Mouse (Mus musculus): ENCODE measurements at regions not wholly inside any gene's neighbourhood (a gene's known extent, or its start where the extent isn't known, plus 50 kb on each side); places are given as distances from the start of the nearest gene placed in this dataset.

DNA sequence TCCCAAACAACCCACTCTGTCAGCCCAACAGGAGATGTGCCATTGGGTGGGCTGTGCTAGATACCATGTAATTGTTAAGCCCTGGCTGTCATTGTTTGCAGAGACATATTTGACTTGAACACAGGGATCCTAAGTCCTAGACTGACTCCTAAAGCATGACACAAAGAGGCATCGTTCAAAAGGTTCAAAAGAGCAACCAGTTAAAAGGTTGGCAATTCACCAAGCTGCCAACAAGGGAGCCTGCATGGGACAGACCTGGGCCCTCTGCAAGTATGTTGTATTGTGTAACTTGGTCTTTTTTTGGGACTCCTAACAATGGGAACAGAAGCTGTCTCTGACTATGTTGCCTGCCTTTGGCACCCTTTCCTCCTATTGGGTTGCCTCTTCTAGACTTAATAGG lies 139.4 kb upstream of the Klf3 start:
- no peak for DNase-seq

DNA sequence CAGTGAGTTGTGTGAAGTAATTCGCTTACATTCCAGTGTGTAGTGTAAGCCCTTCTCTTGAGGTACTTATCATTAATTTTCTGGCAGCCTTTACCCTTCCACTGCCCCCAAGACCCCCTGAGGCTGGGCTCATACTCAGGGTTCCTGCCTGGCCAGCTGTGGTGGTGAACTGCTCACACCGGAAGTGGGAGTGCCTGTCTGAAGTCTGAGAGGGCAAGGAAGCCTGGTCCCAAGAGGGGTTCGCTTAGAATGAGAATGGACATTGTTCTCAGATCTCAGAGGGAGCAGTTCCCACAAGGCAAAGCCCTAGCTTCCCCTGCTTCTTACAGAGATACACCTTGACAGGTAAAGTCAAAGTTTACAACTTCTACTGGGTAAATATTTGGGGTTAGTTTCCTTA lies 138.1 kb upstream of the Klf3 start:
- DNase-seq: no peak

DNA sequence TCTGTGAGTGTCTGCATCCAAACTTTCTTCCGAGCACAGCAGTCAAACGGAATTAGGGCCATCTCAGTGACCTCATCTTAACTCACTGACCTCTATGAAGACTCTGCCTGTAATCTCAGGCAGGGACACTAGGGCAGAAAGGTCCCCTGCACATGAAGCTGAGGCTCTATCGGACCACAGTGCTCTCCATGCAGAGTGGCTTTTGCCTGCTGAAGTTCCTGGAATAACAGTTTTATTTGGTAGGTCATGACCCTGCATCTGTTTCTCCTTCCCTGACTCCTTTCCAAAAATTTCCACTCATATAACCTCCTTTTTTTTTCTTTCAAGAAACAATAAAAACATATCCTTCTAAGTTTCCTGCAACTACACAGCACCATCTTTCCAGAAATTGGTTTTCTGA lies 136.9 kb upstream of the Klf3 start:
- DNase-seq: no peak

DNA sequence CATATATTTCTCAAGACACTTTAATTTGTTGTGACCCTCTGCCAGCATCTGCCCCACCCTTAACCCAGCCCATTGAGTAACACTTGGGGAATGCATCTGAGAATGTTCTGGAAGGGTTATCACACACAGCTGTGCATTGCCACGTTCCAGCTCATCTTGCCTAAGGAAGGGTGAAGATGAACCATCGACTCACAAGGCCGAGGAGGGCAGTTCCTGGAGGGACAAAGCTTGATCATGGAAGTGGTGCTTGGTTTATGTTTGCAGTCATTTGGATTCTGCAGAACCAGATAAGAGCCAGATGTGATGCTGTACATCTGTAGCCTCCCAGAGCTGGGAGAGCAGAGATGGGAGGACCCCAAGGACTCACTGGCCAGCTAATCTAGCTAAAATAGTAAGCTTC lies 136.1 kb upstream of the Klf3 start:
- no peak for DNase-seq

DNA sequence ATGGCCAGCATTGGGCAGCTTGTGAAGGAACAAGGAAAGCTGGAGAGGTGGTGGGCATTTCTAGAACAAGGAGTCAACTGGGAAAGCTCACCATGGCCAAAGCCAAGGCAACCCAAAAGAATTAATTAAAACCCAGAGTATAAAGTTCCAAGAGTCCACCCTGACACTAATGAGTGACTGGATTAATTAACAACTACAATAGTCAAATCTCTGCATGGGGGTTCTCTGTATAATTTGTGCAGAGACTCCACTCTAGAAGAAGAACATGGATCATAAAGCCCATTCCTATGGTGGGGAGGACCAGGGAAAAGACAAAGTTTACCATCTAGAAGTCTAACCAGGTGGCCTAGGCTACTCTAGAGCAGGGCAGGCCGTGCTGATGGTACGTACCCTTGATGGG lies 129.3 kb upstream of the Klf3 start:
- DNase-seq: no peak

DNA sequence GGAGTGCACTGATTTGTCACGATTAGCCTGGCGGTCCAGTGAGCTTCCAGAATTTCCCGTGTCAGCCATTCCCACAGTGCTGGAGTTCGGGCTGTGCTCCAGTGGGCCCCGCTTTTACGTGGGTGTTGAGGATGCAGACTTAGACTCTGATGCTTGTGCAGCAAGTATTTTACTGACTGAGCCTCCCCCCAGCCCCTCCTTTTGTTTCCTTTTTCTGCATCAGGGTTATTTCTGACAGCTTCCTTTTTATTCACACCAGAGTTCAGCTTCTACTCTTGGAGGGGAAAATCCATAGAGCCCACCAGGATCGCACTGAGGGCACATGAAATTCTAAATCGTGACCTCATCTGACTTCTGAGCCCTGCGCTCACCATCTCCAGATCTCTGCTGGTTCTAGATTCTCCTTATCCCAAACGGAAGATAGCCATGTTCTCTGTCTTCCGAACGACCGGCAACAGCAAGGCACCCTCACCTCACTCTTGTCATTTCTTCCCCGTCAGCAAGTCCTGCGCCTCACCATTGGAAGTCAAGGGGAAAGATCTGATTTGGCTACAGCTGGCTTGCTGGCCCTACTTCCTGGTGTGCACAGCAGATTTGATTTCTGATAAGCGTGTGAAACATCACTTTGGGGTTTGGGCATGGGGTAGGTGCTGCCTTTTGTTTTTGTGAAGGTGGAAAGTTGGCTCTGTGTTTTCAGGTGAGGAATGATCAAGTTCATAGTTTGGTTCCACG lies 126.8 kb upstream of the Klf3 start:
- no peak for DNase-seq

DNA sequence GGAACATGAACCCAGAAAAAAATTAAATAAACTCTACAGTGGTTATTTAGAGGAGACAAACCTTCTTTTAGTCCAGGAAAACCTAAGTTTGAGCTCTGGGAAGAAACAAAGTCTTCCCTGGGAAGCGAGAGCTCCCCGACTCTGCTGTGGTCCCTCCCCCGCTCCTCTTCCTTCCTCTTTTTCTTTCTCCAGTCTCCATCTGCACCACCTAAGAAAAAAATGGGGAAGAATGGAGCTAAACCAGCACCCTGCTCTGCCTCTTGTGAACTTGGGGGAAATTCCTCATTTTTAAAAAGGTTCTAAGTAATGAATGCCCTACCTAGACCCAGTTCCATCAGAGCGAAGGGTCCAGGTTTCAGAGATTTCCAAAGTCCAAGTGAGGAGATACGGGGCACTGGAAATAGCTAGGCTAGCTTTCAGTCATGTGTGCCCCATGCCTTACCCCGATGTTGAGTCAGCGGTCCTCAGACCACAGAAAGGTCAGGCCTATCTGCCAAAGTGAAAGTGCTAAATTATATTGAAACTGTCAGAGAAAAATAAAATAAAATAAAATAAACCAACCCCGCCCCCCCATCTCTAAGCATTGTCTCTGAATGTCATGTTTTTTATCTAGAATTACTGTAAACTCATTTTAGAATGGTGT lies 126.1 kb upstream of the Klf3 start:
- no peak for DNase-seq

DNA sequence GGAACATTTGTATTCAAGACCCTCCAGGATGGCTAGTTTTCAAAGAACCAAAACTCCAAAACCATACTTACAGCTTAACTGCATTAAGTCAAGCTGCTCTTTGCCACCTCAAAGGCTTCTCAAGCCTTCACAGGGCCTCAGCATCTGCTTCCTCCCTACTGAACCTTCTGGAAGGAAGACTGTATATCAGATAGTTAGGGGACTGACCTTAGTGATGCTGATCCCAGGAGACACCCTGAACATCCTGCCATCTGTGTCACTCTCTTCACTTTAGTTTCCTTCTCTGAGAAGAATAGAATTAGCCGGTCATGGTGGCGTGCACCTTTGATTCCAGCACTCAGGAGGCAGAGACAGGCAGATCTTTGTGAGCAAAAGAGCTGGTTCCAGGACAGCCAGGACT lies 124.5 kb upstream of the Klf3 start:
- DNase-seq: no peak

DNA sequence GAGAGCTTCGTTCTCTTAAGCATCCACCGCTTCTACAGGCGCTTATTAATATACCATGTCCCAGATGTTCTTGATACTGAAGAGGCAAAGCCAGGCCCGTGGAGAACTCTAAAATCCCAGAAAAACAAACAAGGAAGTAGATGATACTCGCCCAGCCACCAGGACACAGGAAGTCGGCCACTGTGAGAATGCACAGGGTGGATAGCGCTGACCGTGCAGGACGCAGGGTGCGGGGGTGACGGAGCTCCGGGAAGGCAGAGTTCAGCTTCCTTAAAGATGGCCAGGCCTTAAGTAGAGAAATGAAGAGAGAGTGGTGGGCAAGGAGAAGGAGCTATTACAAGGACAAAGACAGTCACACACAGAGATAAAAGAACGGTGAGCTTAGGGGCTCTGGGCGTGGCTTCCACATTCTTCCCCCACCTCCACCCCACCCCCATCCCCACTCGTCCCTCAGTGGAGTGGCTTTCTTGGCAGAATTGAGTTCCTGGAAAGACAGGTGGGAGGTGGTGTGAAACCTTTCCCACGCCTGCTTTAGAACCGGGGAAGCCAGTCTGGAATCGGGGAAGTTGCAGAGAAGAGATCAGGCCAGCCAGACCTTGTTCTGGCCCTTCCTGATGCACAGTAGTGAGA lies 123.1 kb upstream of the Klf3 start:
- DNase-seq: no peak

DNA sequence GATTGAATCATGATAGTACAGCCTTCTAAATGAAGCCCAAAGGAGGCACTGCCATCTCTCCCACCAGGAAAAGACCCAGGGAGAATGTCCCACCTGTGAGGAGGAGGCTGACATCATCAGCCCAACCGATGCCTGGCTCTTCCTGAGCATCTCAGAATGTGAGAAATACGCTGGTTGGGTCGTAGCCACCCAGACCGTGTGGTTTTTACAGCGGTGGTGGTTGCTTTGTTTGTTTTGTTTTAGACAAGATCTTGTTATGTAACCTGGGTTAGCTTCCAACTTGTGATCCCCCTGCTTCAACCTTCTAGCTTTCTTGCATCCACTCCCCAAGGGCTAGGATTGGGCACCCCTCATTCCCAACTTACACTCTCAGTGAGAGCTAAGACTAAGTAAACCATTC lies 122.0 kb upstream of the Klf3 start:
- no peak for DNase-seq

DNA sequence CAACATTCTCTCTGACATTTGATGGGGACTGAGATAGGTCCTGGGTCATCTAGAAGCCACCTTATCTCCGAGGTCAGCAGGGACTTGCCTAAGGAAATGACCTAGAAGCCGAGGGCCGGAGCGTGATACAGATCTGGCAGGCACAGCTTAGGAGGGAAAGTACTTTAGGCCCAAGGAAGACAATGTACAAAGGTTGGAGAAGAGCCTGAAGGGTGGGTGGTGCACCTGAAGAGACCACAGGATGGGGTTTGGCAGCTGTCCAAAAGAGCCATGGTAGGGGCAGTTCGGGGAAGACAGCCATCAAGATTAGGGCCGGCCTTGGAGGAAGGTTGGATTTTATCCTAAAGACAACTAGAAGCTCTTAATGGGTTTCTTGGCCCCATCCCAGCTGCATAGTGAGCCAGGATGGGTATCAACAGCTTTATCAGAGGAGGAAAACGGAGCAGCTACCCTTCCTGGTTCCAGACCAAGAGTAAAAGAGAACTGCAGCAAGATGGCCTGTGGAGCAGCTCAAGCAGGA lies 120.8 kb upstream of the Klf3 start:
- no peak for DNase-seq

DNA sequence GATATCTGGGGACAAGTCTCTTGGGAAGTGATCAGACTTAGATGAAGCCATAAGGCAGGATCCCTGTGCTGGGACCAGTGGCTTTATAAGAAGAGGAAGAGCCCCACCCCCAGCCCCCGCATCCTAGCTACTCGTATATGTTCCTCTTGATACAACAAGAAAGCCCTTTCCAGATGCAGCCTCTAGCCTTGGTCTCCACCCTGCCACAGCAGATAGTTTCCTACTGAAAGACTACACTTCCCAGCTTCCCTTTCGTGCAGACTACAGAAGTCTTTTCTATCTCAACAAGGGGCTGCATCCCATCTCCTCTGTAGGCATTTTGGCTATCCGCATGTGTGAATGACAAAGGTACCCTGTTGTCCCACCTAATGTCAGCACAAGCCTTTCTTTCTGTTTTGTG lies 119.8 kb upstream of the Klf3 start:
- DNase-seq: no peak

DNA sequence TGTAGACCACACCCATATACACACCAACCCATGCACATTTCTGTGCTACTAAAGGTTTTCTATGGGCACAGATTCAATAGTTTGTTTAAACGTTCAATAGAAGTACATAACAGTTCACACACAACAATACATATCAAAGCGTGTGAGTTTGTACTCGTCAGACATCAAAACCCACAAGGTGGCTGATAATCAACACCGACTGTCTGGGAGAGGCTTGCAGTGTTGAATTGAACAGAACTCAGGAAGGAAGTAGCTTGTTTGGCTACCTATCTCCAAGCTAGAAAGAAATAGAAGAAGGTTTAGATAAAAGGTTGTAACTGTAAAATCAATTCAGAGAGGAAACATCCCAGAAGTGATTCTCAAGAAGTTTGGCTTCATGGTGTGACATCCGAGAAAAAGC lies 118.9 kb upstream of the Klf3 start:
- no peak for DNase-seq

DNA sequence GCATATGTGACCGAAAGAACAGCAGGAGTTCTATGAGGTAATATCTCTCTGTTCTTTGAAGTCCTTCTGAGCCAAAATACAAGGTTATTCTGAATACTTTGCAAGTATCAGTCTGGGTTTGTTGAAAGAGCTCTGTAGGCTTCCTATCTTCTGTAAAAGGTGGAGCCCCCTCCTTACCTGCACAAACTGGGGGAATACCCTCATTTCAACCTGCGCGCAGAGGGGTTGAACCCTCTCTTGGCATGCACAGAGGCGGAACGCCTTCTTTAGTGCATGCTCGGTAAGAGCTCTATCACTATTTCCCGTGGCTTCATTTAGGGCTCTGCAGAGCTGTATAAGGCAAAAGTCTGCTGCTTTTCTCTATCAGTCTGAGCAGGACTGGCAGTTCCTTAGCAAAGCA lies 113.0 kb upstream of the Klf3 start:
- DNase-seq: no peak

DNA sequence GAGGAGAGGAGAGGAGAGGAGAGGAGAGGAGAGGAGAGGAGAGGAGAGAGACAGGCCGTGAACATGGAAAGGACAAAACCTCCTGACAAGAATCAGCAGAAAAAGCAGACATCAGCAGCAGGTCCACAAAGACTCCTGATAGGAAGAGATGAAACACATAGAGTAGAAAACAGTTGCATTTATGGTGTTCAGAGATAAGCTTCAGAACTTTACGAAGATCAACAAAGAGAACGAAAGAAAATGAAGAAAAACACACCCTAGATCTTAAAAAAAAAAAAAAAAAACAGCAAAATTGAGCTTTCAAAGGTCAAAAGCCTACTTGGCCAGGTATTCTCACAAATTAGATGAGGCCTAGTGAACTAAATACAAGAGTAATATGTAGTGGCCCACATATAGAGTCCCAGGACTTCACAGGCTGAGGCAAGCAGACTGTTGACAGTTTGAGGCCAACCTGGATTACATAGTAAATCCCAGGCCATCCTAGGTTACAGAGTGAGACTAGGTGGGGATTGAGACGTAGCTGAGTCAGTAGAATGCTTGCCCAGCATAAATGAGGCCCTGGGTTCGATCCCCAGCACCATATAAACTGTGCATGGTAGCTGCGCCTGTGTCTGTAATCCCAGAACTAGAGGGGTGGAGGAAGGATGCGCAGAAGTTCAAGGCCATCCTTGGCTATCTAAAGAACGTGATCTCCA lies 111.6 kb upstream of the Klf3 start:
- no peak for DNase-seq

DNA sequence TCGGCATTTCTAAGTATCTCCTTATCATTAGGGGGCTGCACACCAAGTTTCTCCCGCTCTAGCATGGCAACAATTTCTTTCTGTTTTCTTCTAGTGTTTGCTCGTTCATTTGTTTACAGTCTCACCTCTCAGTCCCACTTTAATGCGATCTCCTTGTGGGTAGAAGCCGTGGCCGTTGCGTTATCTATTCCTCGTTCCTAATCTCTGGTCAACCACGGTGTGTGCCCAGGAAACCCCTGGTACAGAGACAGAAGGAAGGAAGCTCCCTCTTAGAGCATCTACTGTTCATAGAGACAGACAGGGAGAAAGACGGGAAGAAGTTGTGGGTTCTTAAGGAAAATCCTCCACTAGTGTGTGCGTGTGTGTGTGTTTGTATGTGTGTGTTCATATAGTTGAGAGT lies 110.9 kb upstream of the Klf3 start:
- DNase-seq: no peak

DNA sequence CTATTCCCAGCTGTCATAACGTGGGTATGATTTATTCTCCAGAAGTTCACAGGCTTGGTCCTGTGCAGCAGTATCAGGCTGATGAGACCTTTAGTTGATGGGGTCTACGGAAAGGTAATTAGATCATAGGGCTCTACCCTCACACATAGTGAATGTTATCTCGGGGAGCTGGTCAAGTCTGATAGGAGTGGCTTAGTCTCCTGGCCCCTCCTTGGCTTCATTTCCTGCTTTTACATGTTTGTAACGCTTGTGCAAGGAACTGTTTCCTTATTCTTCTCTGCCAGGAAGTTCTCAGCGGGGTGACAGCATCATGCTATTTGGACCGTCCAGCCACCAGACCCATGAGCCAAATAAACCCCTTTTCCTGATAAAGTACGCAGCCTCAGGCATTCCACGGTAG lies 109.6 kb upstream of the Klf3 start:
- DNase-seq: no peak

DNA sequence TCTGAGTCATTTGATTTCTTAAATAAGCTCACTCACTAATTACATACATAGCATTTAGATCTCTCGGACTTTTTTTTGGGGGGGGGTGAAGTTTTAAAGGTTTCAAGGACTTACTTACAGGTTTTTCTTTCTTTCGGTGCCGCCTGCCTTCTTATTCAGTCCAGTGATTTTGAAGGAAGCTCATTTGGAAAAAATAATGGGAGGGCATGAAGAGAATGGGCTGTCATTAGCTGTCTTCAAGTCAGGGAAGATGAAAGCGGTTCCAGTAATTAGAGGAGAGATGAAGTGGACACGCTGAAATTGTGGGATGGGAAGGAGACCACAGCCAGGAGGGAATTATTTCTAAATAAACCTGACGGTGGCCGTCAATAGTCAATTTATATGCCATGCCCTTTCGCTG lies 108.6 kb upstream of the Klf3 start:
- no peak for DNase-seq

DNA sequence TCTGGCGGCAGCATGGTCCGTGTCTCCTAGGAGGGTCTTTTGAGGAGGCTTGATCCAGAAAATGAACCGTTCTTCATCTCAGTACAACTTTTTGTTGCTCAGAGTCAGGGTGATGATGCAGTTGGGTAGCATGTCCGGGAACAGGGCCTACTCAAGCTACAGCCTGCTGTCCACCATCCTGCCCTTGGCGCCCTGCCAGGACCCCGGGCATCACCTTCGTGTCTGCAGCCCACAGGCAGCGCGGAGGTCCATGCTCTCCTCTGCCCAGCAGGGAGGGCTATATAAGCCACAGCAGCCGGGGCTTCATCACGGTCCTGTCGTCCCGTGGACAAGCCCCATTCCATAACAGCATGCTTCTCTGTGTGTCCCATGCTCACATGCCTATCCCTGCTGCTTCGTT lies 107.1 kb upstream of the Klf3 start:
- no peak for DNase-seq

DNA sequence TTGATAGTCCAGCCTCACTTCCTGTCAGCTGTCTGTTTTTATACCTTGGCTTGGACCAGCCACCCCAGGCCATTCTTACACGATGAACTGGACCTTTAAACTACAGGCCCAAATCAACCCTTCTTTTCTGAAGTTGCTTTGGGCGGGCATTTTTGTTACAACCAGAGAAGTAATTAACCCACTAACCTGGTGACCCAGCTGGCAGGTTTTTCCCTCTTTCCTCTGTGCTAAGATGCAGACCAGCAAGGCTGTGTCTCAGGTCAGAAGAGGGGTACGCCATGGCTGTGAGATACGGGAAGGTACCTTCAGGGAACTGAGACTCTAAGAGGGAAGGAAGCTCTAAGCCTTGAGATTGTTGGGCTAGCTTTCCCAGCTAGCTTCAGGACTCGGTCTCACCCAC lies 105.7 kb upstream of the Klf3 start:
- no peak for DNase-seq

DNA sequence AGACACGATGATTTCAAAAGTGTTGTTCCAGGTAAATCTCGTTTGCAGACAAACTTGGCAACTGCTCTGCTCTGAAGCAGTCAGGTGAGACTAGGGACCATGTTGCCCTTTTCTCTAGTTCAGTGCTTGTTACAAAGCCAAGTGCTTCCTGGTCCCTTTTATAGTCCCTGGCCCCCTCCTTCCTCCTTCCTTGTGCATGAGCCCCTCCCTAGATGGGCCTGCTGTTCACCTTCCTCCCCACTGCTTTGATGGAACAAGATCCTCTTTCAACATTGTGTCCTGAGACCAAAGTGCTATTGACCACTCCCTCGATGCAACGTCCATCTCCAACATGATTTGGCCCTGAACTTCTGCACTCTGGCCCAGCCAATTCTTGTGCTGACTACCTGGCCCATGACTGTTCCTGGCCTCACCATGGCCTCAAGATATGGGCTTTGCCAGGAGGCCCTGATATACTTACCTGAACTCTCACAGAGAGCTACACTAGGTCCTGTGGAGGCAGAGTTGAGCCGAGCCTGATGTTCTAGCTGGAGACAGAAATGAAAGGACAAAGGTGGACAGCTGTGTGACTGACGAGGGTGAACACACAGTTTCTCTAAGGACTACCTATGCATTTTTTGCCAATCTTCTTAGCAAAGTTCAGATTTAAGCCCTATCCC lies 104.6 kb upstream of the Klf3 start:
- no peak for DNase-seq

DNA sequence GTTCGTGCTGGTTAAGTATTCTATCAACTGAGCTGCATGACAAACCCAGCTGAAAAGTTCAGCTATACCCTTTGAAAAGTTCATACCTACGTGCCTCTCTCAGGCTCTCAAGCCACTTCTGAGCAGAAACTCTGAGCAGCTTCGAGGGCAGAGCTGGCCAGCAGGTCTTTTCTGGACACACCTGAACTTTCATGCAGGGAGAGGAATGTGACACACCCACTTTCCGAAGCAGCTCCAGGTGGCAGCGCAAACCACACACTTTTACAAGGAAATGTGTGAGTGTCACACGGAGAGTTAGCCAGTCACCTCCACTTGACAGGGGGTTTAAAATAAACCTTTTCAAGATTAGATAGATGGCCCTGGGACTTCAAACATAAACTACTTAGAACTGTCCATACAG lies 103.2 kb upstream of the Klf3 start:
- DNase-seq: no peak

DNA sequence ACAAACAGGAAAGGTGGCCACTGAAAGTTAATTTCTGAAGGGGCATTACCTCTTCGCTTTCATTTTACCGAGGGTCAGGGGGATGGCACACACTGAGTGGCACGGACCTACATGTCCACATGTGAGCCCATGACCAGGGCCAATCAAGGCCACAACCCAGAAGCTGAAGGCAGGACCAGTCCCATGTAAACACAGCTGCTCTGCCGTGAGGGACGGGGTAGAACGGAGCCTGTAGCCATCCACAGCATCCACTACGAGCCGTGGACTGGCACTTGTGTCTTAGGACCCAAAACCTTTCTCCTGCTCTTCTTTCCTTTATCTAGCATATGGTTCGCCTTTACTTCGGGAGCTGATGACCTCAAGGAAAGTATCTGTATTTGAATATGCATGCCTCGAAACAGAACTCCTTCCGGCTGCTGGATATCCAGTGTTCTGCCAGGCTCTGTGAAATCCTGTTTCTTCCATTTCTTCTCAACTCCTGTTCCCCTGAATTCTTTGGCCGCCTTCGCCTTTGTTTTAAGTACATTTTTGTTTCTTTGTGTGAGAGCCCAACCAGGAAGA lies 101.9 kb upstream of the Klf3 start:
- no peak for DNase-seq
